23 mouse cellular contexts compared by ENCODE assay signal in genomic region chr6:36937527-36937926, GRCm38 (mm10).
DNase-seq lines count a peak whose midpoint lies in the region; ATAC-seq and TF ChIP-seq lines count a peak whose summit lies in the region.
"Had no signal": no experiment of that assay in that cellular context is flagged by ENCODE, and none has a peak within 500 bp of the region (broad histone marks: within the 10 kb centered on the region; RNA-seq: fewer than 3 reads in every experiment).

No protein-coding gene starts in this region.

- ATAC-seq in hindbrain, postnatal 0 days: no peak
- ATAC-seq in hindbrain, embryonic 13.5 days (ENCODE audit: low FRiP score): no peak
- ATAC-seq: CD4-positive, CD25-positive, alpha-beta regulatory T cell, adult 4 months; forebrain, embryonic 13.5 days had no signal

- H3K4me3 ChIP-seq in hindbrain, postnatal 0 days (ENCODE audit: low read length): no peak overlapping the region
- no peak overlapping the region for H3K4me3 ChIP-seq in hindbrain, embryonic 13.5 days
- no peak overlapping the region for H3K4me3 ChIP-seq in forebrain, embryonic 10.5 days
- H3K4me3 ChIP-seq: embryonic facial prominence, embryonic 13.5 days; forebrain, embryonic 13.5 days; heart, adult 2 months; heart, embryonic 15.5 days had no signal

- no peak overlapping the region for H3K9ac ChIP-seq in hindbrain, postnatal 0 days (replicated peaks; ENCODE audit: low read length)
- H3K9ac ChIP-seq in hindbrain, embryonic 13.5 days: no peak overlapping the region
- H3K9ac ChIP-seq: embryonic facial prominence, embryonic 13.5 days; forebrain, embryonic 13.5 days; forebrain, postnatal 0 days; heart, embryonic 15.5 days had no signal

- DNase-seq in hindbrain, postnatal 0 days (ENCODE audit: low spot score): peak; percentile 14
- peak; percentile 20 for DNase-seq in NIH3T3 (ENCODE audit: low read depth)
- DNase-seq in embryo, embryonic 10.5 days (ENCODE audit: low spot score): peak; percentile 49
- peak; percentile 54 for DNase-seq in mesoderm, embryonic 11.5 days (ENCODE audit: low read depth, low spot score)
- no peak for DNase-seq in thymus, postnatal 36 days
- no peak for DNase-seq in forebrain, embryonic 10.5 days (ENCODE audit: extremely low spot score, low spot score)
- DNase-seq: adrenal gland, postnatal 14 days; B cell, adult 2 months; cerebellum, adult 11-12 months; cerebellum, adult 9-10 months; cerebellum, postnatal 25 days; forebrain, postnatal 0 days; gastrocnemius, postnatal 14 days; heart, adult 2 months; heart, postnatal 14 days; kidney, adult 11 months had no signal

- H3K27me3 ChIP-seq in hindbrain, postnatal 0 days (ENCODE audit: insufficient read depth, low read length): no peaks in the 10 kb centered on the region
- H3K27me3 ChIP-seq in hindbrain, embryonic 13.5 days: no peaks in the 10 kb centered on the region
- no peaks in the 10 kb centered on the region for H3K27me3 ChIP-seq in forebrain, embryonic 10.5 days (ENCODE audit: poor library complexity, severe bottlenecking)
- H3K27me3 ChIP-seq: embryonic facial prominence, embryonic 13.5 days; forebrain, embryonic 13.5 days; heart, embryonic 15.5 days had no signal

- no peaks in the 10 kb centered on the region for H3K36me3 ChIP-seq in hindbrain, postnatal 0 days (ENCODE audit: insufficient read depth, low read length)
- H3K36me3 ChIP-seq in hindbrain, embryonic 13.5 days: peaks cover 1% of the 10 kb centered on the region; the same call in 1 of the 2 replicates
- H3K36me3 ChIP-seq in forebrain, embryonic 10.5 days (replicated peaks): no peaks in the 10 kb centered on the region
- H3K36me3 ChIP-seq: embryonic facial prominence, embryonic 13.5 days; G1E; heart, embryonic 15.5 days had no signal

- H3K4me2 ChIP-seq in hindbrain, postnatal 0 days (ENCODE audit: low read depth, low read length): no peak overlapping the region
- H3K4me2 ChIP-seq in hindbrain, embryonic 13.5 days: no peak overlapping the region
- H3K4me2 ChIP-seq: embryonic facial prominence, embryonic 13.5 days; forebrain, embryonic 13.5 days; heart, embryonic 11.5 days; heart, embryonic 15.5 days had no signal

- H3K4me1 ChIP-seq in hindbrain, postnatal 0 days (ENCODE audit: insufficient read depth, low read length): no peaks in the 10 kb centered on the region
- H3K4me1 ChIP-seq in hindbrain, embryonic 13.5 days (replicated peaks): peaks cover 6% of the 10 kb centered on the region
- no peaks in the 10 kb centered on the region for H3K4me1 ChIP-seq in forebrain, embryonic 10.5 days
- H3K4me1 ChIP-seq: embryonic facial prominence, embryonic 13.5 days; forebrain, embryonic 13.5 days; heart, embryonic 15.5 days had no signal

- TF ChIP-seq CTCF in hindbrain, postnatal 0 days (IDR thresholded peaks at IDR 0.05; ENCODE audit: low read depth): no peak

- H3K9me3 ChIP-seq in hindbrain, postnatal 0 days (ENCODE audit: low read length): no peaks in the 10 kb centered on the region
- no peaks in the 10 kb centered on the region for H3K9me3 ChIP-seq in hindbrain, embryonic 13.5 days
- H3K9me3 ChIP-seq in forebrain, embryonic 10.5 days: no peaks in the 10 kb centered on the region
- H3K9me3 ChIP-seq: embryonic facial prominence, embryonic 13.5 days; forebrain, embryonic 13.5 days; G1E; heart, embryonic 15.5 days had no signal

- 53% methylated on average over 2 of the region's 2 CpGs for WGBS in hindbrain, postnatal 0 days
- 52% methylated on average over 2 of the region's 2 CpGs for WGBS in hindbrain, embryonic 13.5 days
- 88% methylated on average over 2 of the region's 2 CpGs for WGBS in forebrain, embryonic 10.5 days

- H3K27ac ChIP-seq in hindbrain, postnatal 0 days: no peak overlapping the region
- H3K27ac ChIP-seq in hindbrain, embryonic 13.5 days: no peak overlapping the region
- H3K27ac ChIP-seq in forebrain, embryonic 10.5 days: no peak overlapping the region
- H3K27ac ChIP-seq: embryonic facial prominence, embryonic 13.5 days; forebrain, embryonic 13.5 days; heart, adult 2 months; heart, embryonic 15.5 days had no signal

Comparison
In these comparisons a context has a peak if more than half of its experiments do, and no peak if none do; other contexts are left out.
1. DNase-seq: peak in hindbrain, postnatal 0 days (single experiment), NIH3T3 (single experiment), embryo, embryonic 10.5 days (single experiment) and mesoderm, embryonic 11.5 days (single experiment); none in thymus, postnatal 36 days (0 of 2) and forebrain, embryonic 10.5 days (single experiment).